ENCODE assay signal across 8 mouse cellular contexts in genomic region chr5:123144746-123145590, GRCm38 (mm10). TPM values are rescaled to one million over a fixed set of nuclear protein-coding genes. Genes with fewer than 3 reads are reported as not detected.
DNase-seq lines count a peak whose midpoint lies in the region; ATAC-seq and TF ChIP-seq lines count a peak whose summit lies in the region.

No protein-coding gene starts in this region.

- H3K36me3 ChIP-seq in kidney, embryonic 16.5 days (ENCODE audit: insufficient read depth, low read length) = peaks cover 33% of the 10 kb centered on the region
- peaks cover 35% of the 10 kb centered on the region for H3K36me3 ChIP-seq in intestine, embryonic 14.5 days (ENCODE audit: control insufficient read depth, insufficient read depth, low read length)
- peaks cover 37% of the 10 kb centered on the region for H3K36me3 ChIP-seq in midbrain, embryonic 13.5 days

- no peak for ATAC-seq in kidney, embryonic 16.5 days (ENCODE audit: low FRiP score, low TSS enrichment)
- ATAC-seq in intestine, embryonic 14.5 days (replicated peaks; ENCODE audit: low FRiP score, low TSS enrichment, low read depth) = no peak
- no peak for ATAC-seq in midbrain, embryonic 13.5 days
- no peak for ATAC-seq in megakaryocyte-erythroid progenitor cell, adult 5-6 weeks (replicated peaks; ENCODE audit: low FRiP score, low TSS enrichment, poor library complexity, severe bottlenecking)

- no peaks in the 10 kb centered on the region for H3K27me3 ChIP-seq in kidney, embryonic 16.5 days (ENCODE audit: insufficient read depth, low read length)
- no peaks in the 10 kb centered on the region for H3K27me3 ChIP-seq in intestine, embryonic 14.5 days (replicated peaks; ENCODE audit: control insufficient read depth, insufficient read depth, low read length)
- no peaks in the 10 kb centered on the region for H3K27me3 ChIP-seq in midbrain, embryonic 13.5 days

- H3K27ac ChIP-seq in kidney, embryonic 16.5 days (ENCODE audit: low read length) = no peak overlapping the region
- no peak overlapping the region for H3K27ac ChIP-seq in cortical plate, adult 2 months (ENCODE audit: insufficient read depth, low read length)
- H3K27ac ChIP-seq in intestine, embryonic 14.5 days (ENCODE audit: low read depth) = no peak overlapping the region
- no peak overlapping the region for H3K27ac ChIP-seq in midbrain, embryonic 13.5 days

- no peak for DNase-seq in kidney, postnatal 25 days
- no peak for DNase-seq in intestine, embryonic 14.5 days (ENCODE audit: low spot score)
- no peak for DNase-seq in layer of hippocampus, adult 11-12 months (ENCODE audit: low spot score)
- DNase-seq in gastrocnemius, adult 18-20 months (ENCODE audit: low spot score) = no peak

- peak overlapping the region; percentile 84 for H3K4me3 ChIP-seq in kidney, embryonic 16.5 days (ENCODE audit: low read length)
- peak overlapping the region; percentile 69 for H3K4me3 ChIP-seq in cortical plate, adult 2 months (ENCODE audit: insufficient read depth, low read length)
- peak overlapping the region; percentile 89 for H3K4me3 ChIP-seq in intestine, embryonic 14.5 days (ENCODE audit: low read depth, low read length)
- peak overlapping the region; percentile 96 for H3K4me3 ChIP-seq in midbrain, embryonic 13.5 days (replicated peaks)

- no peak for TF ChIP-seq POLR2A in cortical plate, adult 2 months (IDR thresholded peaks at IDR 0.05; ENCODE audit: extremely low read depth, insufficient read depth, low read length)

- H3K4me2 ChIP-seq in kidney, embryonic 16.5 days (replicated peaks; ENCODE audit: low read depth, low read length) = peak overlapping the region; percentile 98
- H3K4me2 ChIP-seq in intestine, embryonic 14.5 days (ENCODE audit: low read length) = peak overlapping the region; percentile 100
- H3K4me2 ChIP-seq in midbrain, embryonic 13.5 days (replicated peaks) = peak overlapping the region; percentile 100

- 30% methylated on average over 20 of the region's 20 CpGs for WGBS in kidney, embryonic 16.5 days
- WGBS in intestine, embryonic 14.5 days = 37% methylated on average over 20 of the region's 20 CpGs
- WGBS in midbrain, embryonic 13.5 days = 37% methylated on average over 20 of the region's 20 CpGs

- no peaks in the 10 kb centered on the region for H3K9me3 ChIP-seq in kidney, embryonic 16.5 days (ENCODE audit: low read length)
- H3K9me3 ChIP-seq in intestine, embryonic 14.5 days (ENCODE audit: control insufficient read depth, low read length) = no peaks in the 10 kb centered on the region
- no peaks in the 10 kb centered on the region for H3K9me3 ChIP-seq in midbrain, embryonic 13.5 days

- TF ChIP-seq CTCF in cortical plate, adult 2 months (IDR thresholded peaks at IDR 0.05; ENCODE audit: extremely low read depth, insufficient read depth, low read length) = no peak

- peak overlapping the region; percentile 99; the same call in 1 of the 2 replicates for H3K9ac ChIP-seq in kidney, embryonic 16.5 days (replicated peaks; ENCODE audit: low read length)
- peak overlapping the region; percentile 23; the same call in 1 of the 2 replicates for H3K9ac ChIP-seq in intestine, embryonic 14.5 days (ENCODE audit: low read length)
- H3K9ac ChIP-seq in midbrain, embryonic 13.5 days (replicated peaks) = peak overlapping the region; percentile 100

- peaks cover 36% of the 10 kb centered on the region for H3K4me1 ChIP-seq in kidney, embryonic 16.5 days (ENCODE audit: insufficient read depth, low read length)
- no peaks in the 10 kb centered on the region for H3K4me1 ChIP-seq in cortical plate, adult 2 months (ENCODE audit: control insufficient read depth, insufficient read depth, low read length)
- peaks cover 31% of the 10 kb centered on the region for H3K4me1 ChIP-seq in intestine, embryonic 14.5 days (replicated peaks; ENCODE audit: control insufficient read depth, insufficient read depth, low read length)
- H3K4me1 ChIP-seq in midbrain, embryonic 13.5 days (replicated peaks) = peaks cover 62% of the 10 kb centered on the region

RNA-seq across cellular contexts. Expression of gene Setd1b, which starts 3.0 kb away (rescaled TPM):
- 8.4 and 11.0 TPM in 2 replicates for polyA plus RNA-seq in kidney, embryonic 16.5 days (2015; fragmentation: Nextera tagmentation; extraction: Ambion mirVana)
- polyA plus RNA-seq in cortical plate, adult 2 months (2012; rRNA removed) = 8.4 and 9.2 TPM in 2 replicates
- polyA plus RNA-seq in intestine, embryonic 14.5 days (2014; fragmentation: Nextera tagmentation; extraction: Ambion mirVana) = 10.3 and 10.6 TPM in 2 replicates
- polyA plus RNA-seq in midbrain, embryonic 13.5 days (2015; fragmentation: Nextera tagmentation; extraction: Ambion mirVana) = 13.3 and 14.1 TPM in 2 replicates
- 1 to 10 TPM; 9.0 to 9.8 TPM for total RNA-seq in gastrocnemius, adult 18-20 months (2021)
- 37.1 and 43.9 TPM in 2 replicates for total RNA-seq in megakaryocyte-erythroid progenitor cell, adult 5-6 weeks (2014; fragmentation: Nextera tagmentation)
- 2.1 and 3.9 TPM in 2 replicates for total RNA-seq in megakaryocyte-erythroid progenitor cell, adult 5-6 weeks (2017)

RNA-seq across cellular contexts. Expression of gene Rhof, which starts 12.5 kb away (rescaled TPM):
- polyA plus RNA-seq in kidney, embryonic 16.5 days (2015; fragmentation: Nextera tagmentation; extraction: Ambion mirVana) = 3.2 and 3.8 TPM in 2 replicates
- polyA plus RNA-seq in cortical plate, adult 2 months (2012; rRNA removed) = 47.4 and 48.1 TPM in 2 replicates
- 1.5 and 1.9 TPM in 2 replicates for polyA plus RNA-seq in intestine, embryonic 14.5 days (2014; fragmentation: Nextera tagmentation; extraction: Ambion mirVana)
- polyA plus RNA-seq in midbrain, embryonic 13.5 days (2015; fragmentation: Nextera tagmentation; extraction: Ambion mirVana) = 2.6 and 3.3 TPM in 2 replicates
- under 1 TPM; 0.09 to 0.24 TPM for total RNA-seq in gastrocnemius, adult 18-20 months (2021)
- 3.2 TPM in 1 of 2 replicates, not detected in the other for total RNA-seq in megakaryocyte-erythroid progenitor cell, adult 5-6 weeks (2014; fragmentation: Nextera tagmentation)
- total RNA-seq in megakaryocyte-erythroid progenitor cell, adult 5-6 weeks (2017) = 0.61 and 1.1 TPM in 2 replicates

RNA-seq across cellular contexts. Expression of gene Psmd9, which starts 24.2 kb away (rescaled TPM):
- 86.9 and 87.9 TPM in 2 replicates for polyA plus RNA-seq in kidney, embryonic 16.5 days (2015; fragmentation: Nextera tagmentation; extraction: Ambion mirVana)
- 27.1 and 27.9 TPM in 2 replicates for polyA plus RNA-seq in cortical plate, adult 2 months (2012; rRNA removed)
- polyA plus RNA-seq in intestine, embryonic 14.5 days (2014; fragmentation: Nextera tagmentation; extraction: Ambion mirVana) = 58.6 and 68.4 TPM in 2 replicates
- 72.2 and 74.0 TPM in 2 replicates for polyA plus RNA-seq in midbrain, embryonic 13.5 days (2015; fragmentation: Nextera tagmentation; extraction: Ambion mirVana)
- 10 to 100 TPM; 12.0 to 15.0 TPM for total RNA-seq in gastrocnemius, adult 18-20 months (2021)
- 89.8 and 96.1 TPM in 2 replicates for total RNA-seq in megakaryocyte-erythroid progenitor cell, adult 5-6 weeks (2014; fragmentation: Nextera tagmentation)
- 36.0 and 41.0 TPM in 2 replicates for total RNA-seq in megakaryocyte-erythroid progenitor cell, adult 5-6 weeks (2017)

RNA-seq across cellular contexts. Expression of gene Hpd, which starts 37.6 kb away (rescaled TPM):
- 0.23 and 0.29 TPM in 2 replicates for polyA plus RNA-seq in kidney, embryonic 16.5 days (2015; fragmentation: Nextera tagmentation; extraction: Ambion mirVana)
- polyA plus RNA-seq in cortical plate, adult 2 months (2012; rRNA removed) = not detected in 2 replicates
- 1.3 and 1.9 TPM in 2 replicates for polyA plus RNA-seq in intestine, embryonic 14.5 days (2014; fragmentation: Nextera tagmentation; extraction: Ambion mirVana)
- polyA plus RNA-seq in midbrain, embryonic 13.5 days (2015; fragmentation: Nextera tagmentation; extraction: Ambion mirVana) = not detected in 2 replicates
- under 1 TPM; 0.21 to 0.69 TPM for total RNA-seq in gastrocnemius, adult 18-20 months (2021)
- not detected in 2 replicates for total RNA-seq in megakaryocyte-erythroid progenitor cell, adult 5-6 weeks (2014; fragmentation: Nextera tagmentation)
- not detected in 2 replicates for total RNA-seq in megakaryocyte-erythroid progenitor cell, adult 5-6 weeks (2017)

Comparison
In these comparisons a context has a peak if more than half of its experiments do, and no peak if none do; other contexts are left out.
1. H3K9ac ChIP-seq: peak in every context shown above with its lines; median percentile 100 in midbrain, embryonic 13.5 days; 99 in kidney, embryonic 16.5 days; 23 in intestine, embryonic 14.5 days.
2. RNA of gene Rhof, which starts 12.5 kb away (polyA plus RNA-seq): 47.4 to 48.1 TPM in cortical plate, adult 2 months; 2.6 to 3.3 TPM in midbrain, embryonic 13.5 days, 3.2 to 3.8 TPM in kidney, embryonic 16.5 days and 1.5 to 1.9 TPM in intestine, embryonic 14.5 days; every median in the first group is over 10 times any median in the second.
3. Peak in every context shown above with its lines, with median percentiles within 50 percentile points of each other: H3K4me2 ChIP-seq and H3K4me3 ChIP-seq.